Mouse (Mus musculus): ENCODE data around the gene Plac1. TPM values are rescaled to one million over a fixed set of nuclear protein-coding genes. Genes with fewer than 3 reads are reported as not detected.
"Not testable (repeated sequence)": the region's sequence is repeated elsewhere in the genome, so short reads cannot be mapped to it uniquely, and the experiment has no call there.

Gene Plac1
- polyA plus RNA-seq, 1 experiment from 2014 or later, result 9.8 TPM

- Histone ChIP-seq H3K36me3 (ENCODE audit: control insufficient read depth, insufficient read depth, low read length) (no peaks in the 10 kb centered on the region), H3K4me1 (ENCODE audit: control insufficient read depth, insufficient read depth, low read length) (no peaks in the 10 kb centered on the region), H3K4me3 (ENCODE audit: low read depth, low read length) (no peak overlapping the region), H3K9me3 (ENCODE audit: control insufficient read depth, low read length) (no peaks in the 10 kb centered on the region), H3K4me2 (ENCODE audit: low read depth, severe bottlenecking) (no peak overlapping the region), H3K9ac (ENCODE audit: low read length) (no peak overlapping the region), H3K27ac (replicated peaks; ENCODE audit: low read depth, low read length) (no peak overlapping the region), H3K27me3 (ENCODE audit: control insufficient read depth, insufficient read depth, low read length) (no peaks in the 10 kb centered on the region)
- ATAC-seq (ENCODE audit: insufficient number of reproducible peaks, low FRiP score, low TSS enrichment, low read depth), result no peak
- 91% methylated on average over 4 of the region's 4 CpGs for WGBS
- no peak for DNase-seq (ENCODE audit: low spot score)
These were observed 201.7 kb downstream of the Plac1 start for GRCm38 (mm10) chrX:53038194-53038593.

GRCm38 (mm10) chrX:53029559-53029958, 210.4 kb downstream of the Plac1 start:
- no peaks in the 10 kb centered on the region for H3K36me3 ChIP-seq (ENCODE audit: control insufficient read depth, insufficient read depth, low read length)
- no peaks in the 10 kb centered on the region for H3K9me3 ChIP-seq (ENCODE audit: control insufficient read depth, low read length)
- no peak overlapping the region for H3K27ac ChIP-seq (replicated peaks; ENCODE audit: low read depth, low read length)
- DNase-seq (ENCODE audit: low spot score) (no peak), ATAC-seq (ENCODE audit: insufficient number of reproducible peaks, low FRiP score, low TSS enrichment, low read depth) (no peak)
- no peak overlapping the region for H3K4me3 ChIP-seq (ENCODE audit: low read depth, low read length)
- no peaks in the 10 kb centered on the region for H3K4me1 ChIP-seq (ENCODE audit: control insufficient read depth, insufficient read depth, low read length)
- 65% methylated on average over 5 of the region's 5 CpGs for WGBS
- no peak overlapping the region for H3K4me2 ChIP-seq (ENCODE audit: low read depth, severe bottlenecking)
- no peak overlapping the region for H3K9ac ChIP-seq (ENCODE audit: low read length)
- H3K27me3 ChIP-seq (ENCODE audit: control insufficient read depth, insufficient read depth, low read length), result no peaks in the 10 kb centered on the region

DNA sequence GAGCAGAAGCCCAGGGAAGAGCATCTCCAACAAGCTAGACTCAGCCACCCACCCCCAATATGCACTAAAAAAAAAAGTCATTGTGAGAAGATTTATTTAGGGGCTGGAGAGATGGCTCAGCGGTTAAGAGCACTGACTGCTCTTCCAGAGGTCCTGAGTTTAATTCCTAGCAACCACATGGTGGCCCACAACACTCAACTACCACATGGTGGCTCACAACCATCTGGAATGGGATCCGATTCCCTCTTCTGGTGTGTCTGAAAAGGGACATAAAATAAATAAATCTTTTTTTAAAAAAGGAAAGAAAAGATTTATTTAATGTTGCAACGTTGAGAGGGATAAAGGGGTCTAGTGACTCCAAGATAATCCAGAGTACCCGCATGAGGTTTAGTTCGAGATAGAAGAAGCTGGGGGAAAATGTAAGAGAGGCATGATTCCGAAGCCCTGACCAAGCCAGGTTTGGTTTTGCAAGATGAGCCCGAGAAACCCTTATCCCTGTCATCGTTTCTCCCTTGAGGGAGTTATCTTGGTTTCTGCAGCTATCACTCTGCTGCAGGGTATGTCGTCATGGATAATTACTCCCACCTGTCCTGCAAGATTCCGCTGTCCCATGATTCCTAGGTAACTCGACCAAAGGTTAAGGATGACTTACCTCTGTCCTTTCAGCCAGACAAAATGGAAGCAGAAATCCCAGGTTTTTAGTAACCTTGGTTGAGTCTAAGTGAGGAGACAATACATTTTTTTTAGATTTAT, 214.3 kb downstream of the Plac1 start:
- Histone ChIP-seq H3K9ac (ENCODE audit: low read length) (no peak overlapping the region), H3K9me3 (ENCODE audit: control insufficient read depth, low read length) (no peaks in the 10 kb centered on the region), H3K4me1 (ENCODE audit: control insufficient read depth, insufficient read depth, low read length) (no peaks in the 10 kb centered on the region), H3K36me3 (ENCODE audit: control insufficient read depth, insufficient read depth, low read length) (no peaks in the 10 kb centered on the region), H3K27me3 (ENCODE audit: control insufficient read depth, insufficient read depth, low read length) (no peaks in the 10 kb centered on the region), H3K27ac (replicated peaks; ENCODE audit: low read depth, low read length) (no peak overlapping the region), H3K4me2 (ENCODE audit: low read depth, severe bottlenecking) (no peak overlapping the region), H3K4me3 (ENCODE audit: low read depth, low read length) (no peak overlapping the region)
- DNase-seq (ENCODE audit: low spot score) (no peak), ATAC-seq (ENCODE audit: insufficient number of reproducible peaks, low FRiP score, low TSS enrichment, low read depth) (no peak)
- WGBS, result 61% methylated on average over 11 of the region's 11 CpGs

- peak; percentile 35; the same call in 1 of the 2 replicates for ATAC-seq (ENCODE audit: insufficient number of reproducible peaks, low FRiP score, low TSS enrichment, low read depth)
- H3K4me3 ChIP-seq (ENCODE audit: low read depth, low read length); H3K9ac ChIP-seq (ENCODE audit: low read length); H3K4me1 ChIP-seq (ENCODE audit: control insufficient read depth, insufficient read depth, low read length); H3K9me3 ChIP-seq (ENCODE audit: control insufficient read depth, low read length); H3K27ac ChIP-seq (replicated peaks; ENCODE audit: low read depth, low read length); H3K27me3 ChIP-seq (ENCODE audit: control insufficient read depth, insufficient read depth, low read length); H3K36me3 ChIP-seq (ENCODE audit: control insufficient read depth, insufficient read depth, low read length); H3K4me2 ChIP-seq (ENCODE audit: low read depth, severe bottlenecking): not testable (repeated sequence)
- DNase-seq (ENCODE audit: low spot score), result peak; percentile 42
- 23% methylated on average over 3 of the region's 3 CpGs for WGBS
These were observed 215.6 kb downstream of the Plac1 start for GRCm38 (mm10) chrX:53024268-53024667.

DNA sequence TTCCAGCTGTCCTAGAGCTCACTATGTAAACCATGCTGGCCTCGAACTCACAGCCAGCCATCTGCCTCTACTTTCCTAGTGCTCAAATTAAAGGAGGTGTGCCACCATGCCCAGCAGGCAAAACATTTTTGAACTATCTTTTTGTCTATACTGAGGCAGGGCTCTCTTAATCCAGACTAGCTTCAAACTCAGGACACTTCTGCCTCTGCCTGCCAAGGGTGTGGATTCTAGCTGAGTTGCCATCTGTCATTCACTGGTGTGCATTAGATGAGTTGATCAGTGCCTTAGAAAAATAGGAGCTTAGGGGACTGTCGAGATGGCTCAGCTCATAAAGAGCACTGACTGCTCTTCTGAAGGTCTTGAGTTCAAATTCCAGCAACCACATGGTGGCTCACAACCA, 216.9 kb downstream of the Plac1 start:
- Histone ChIP-seq H3K4me2 (ENCODE audit: low read depth, severe bottlenecking) (no peak overlapping the region), H3K9ac (ENCODE audit: low read length) (no peak overlapping the region), H3K4me3 (ENCODE audit: low read depth, low read length) (no peak overlapping the region), H3K4me1 (ENCODE audit: control insufficient read depth, insufficient read depth, low read length) (no peaks in the 10 kb centered on the region), H3K9me3 (ENCODE audit: control insufficient read depth, low read length) (no peaks in the 10 kb centered on the region), H3K27ac (replicated peaks; ENCODE audit: low read depth, low read length) (no peak overlapping the region), H3K27me3 (ENCODE audit: control insufficient read depth, insufficient read depth, low read length) (no peaks in the 10 kb centered on the region), H3K36me3 (ENCODE audit: control insufficient read depth, insufficient read depth, low read length) (no peaks in the 10 kb centered on the region)
- 81% methylated on average over 2 of the region's 2 CpGs for WGBS
- ATAC-seq (ENCODE audit: insufficient number of reproducible peaks, low FRiP score, low TSS enrichment, low read depth), result no peak
- no peak for DNase-seq (ENCODE audit: low spot score)

MicroRNAs within 50 kb of the gene (microRNA counts, 519-probe panel; counts per million panel counts)
- 5,749 counts per million, percentile 93 among the panel's probes with 10 or more counts for microRNA mmu-miR-322
- 4,146 counts per million, percentile 61 among the panel's probes with 10 or more counts for microRNA mmu-miR-351
- not detected for microRNA mmu-miR-450a-3p
- 5,672 counts per million, percentile 92 among the panel's probes with 10 or more counts for microRNA mmu-miR-450a-5p
- microRNA mmu-miR-450b-3p, result 3,541 counts per million, percentile 48 among the panel's probes with 10 or more counts
- 2,121 counts per million, percentile 17 among the panel's probes with 10 or more counts for microRNA mmu-miR-450b-5p
- 3,560 counts per million, percentile 49 among the panel's probes with 10 or more counts for microRNA mmu-miR-503
- microRNA mmu-miR-542-3p, result 2,706 counts per million, percentile 27 among the panel's probes with 10 or more counts
- microRNA mmu-miR-542-5p, result 3,810 counts per million, percentile 54 among the panel's probes with 10 or more counts

Small RNAs within 50 kb of the gene (microRNA-seq; reads per million reads assigned to microRNA genes)
- gene Mir322 (77,441 reads per million, percentile 100 among the genes with 10 or more reads in this experiment), gene Mir351 (5,718 reads per million, percentile 90 among the genes with 10 or more reads in this experiment), gene Mir450-1 (54.3 reads per million, percentile 41 among the genes with 10 or more reads in this experiment), gene Mir450-2 (29.0 reads per million, percentile 33 among the genes with 10 or more reads in this experiment), gene Mir450b (595 reads per million, percentile 69 among the genes with 10 or more reads in this experiment), gene Mir503 (2,665 reads per million, percentile 84 among the genes with 10 or more reads in this experiment), gene Mir542 (1,421 reads per million, percentile 78 among the genes with 10 or more reads in this experiment)

Other genes starting within 250 kb of the Plac1 start
- gene Fam122b, start 29.7 kb upstream of the Plac1 start, polyA plus RNA-seq (2014; fragmentation: Nextera tagmentation; extraction: Ambion mirVana), result 10.4 and 12.5 TPM in 2 replicates
- not detected in 2 replicates for gene Fam122c, start 33.3 kb upstream of the Plac1 start, polyA plus RNA-seq (2014; fragmentation: Nextera tagmentation; extraction: Ambion mirVana)
- gene Mospd1, start 130.4 kb upstream of the Plac1 start, polyA plus RNA-seq (2014; fragmentation: Nextera tagmentation; extraction: Ambion mirVana), result 41.8 and 44.1 TPM in 2 replicates
- not detected in 2 replicates for gene Etd, start 194.8 kb upstream of the Plac1 start, polyA plus RNA-seq (2014; fragmentation: Nextera tagmentation; extraction: Ambion mirVana)

All from limb, embryonic 11.5 days (tissue).